Mouse (Mus musculus): Measurements from ENCODE around the gene Frmpd4.

DNA sequence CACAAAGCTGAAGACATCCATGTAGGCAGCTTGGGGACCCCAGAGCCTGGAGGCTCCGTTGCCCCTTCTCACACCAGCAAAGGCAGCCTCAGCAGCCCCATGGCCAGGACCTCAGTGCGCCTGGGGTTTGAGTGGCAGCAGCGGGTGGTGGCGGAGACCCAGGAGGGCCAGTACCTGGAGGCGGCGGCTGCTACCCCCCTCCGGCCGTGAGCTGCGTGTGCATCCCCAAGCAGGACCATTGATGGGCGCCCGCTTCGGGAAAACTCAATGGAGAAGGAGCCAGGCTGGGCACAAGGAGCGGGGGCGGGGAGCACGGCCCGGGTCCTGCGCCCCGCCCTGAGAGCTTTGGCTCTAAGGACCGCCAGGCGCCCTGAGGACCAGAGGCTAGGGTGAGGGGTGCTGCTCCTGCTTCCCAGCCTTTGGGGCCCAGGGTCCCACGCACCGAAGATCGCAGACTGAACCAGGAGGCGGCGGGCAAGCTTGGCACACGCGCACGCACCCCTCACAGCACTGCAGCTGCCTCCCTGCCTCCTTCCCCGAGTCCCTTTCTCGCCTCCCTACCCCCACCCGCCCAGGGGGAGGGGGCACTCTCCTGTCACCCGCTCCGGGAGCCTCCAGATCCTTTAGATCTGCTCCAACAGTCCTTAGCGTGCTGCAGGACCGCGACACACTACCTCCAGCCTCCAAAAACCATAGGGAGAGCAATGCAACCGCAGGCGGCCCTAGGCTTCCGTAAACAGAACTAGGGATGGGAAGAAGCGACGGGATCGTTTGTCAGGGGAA, 454.0 kb downstream of the Frmpd4 start:
- TF ChIP-seq GATA1 (IDR thresholded peaks at IDR 0.05; ENCODE audit: low read length) = no peak
- TF ChIP-seq TAL1 (IDR thresholded peaks at IDR 0.05; ENCODE audit: low read length) = no peak

Data from erythroblast, embryonic 14.5 days (primary cell).